ENCODE assay signal across 11 mouse cellular contexts in genomic region chr10:91875450-91875849, GRCm38 (mm10).
"Had no signal": no experiment of that assay in that cellular context is flagged by ENCODE, and none has a peak within 500 bp of the region (broad histone marks: within the 10 kb centered on the region; RNA-seq: fewer than 3 reads in every experiment).

No protein-coding gene starts in this region.

- ATAC-seq: liver, postnatal 0 days; lung, postnatal 0 days; midbrain, embryonic 13.5 days; midbrain, embryonic 15.5 days had no signal

- DNase-seq: liver, postnatal 0 days; lung, adult 2 months; lung, postnatal 14 days; lung, postnatal 36 days; right cerebral cortex, postnatal 14 days; thymus, adult 18-20 months; thymus, postnatal 14 days; thymus, postnatal 36 days had no signal
